Mouse (Mus musculus): ENCODE results near the gene Proca1. TPM values are rescaled to one million over a fixed set of nuclear protein-coding genes. Genes with fewer than 3 reads are reported as not detected.

Proca1 gene
- total RNA-seq, 2 experiments from 2014 or later: 0.10 TPM; not detected in 1

- peak; percentile 86 for ATAC-seq (replicated peaks; ENCODE audit: poor library complexity)
These were observed 20.1 kb downstream of the Proca1 start for GRCm38 (mm10) chr11:78213086-78213817.

GRCm38 (mm10) chr11:78215709-78216317, 22.6 kb downstream of the Proca1 start:
- no peak for ATAC-seq (replicated peaks; ENCODE audit: poor library complexity)

- ATAC-seq (replicated peaks; ENCODE audit: poor library complexity): no peak
These were observed 30.4 kb downstream of the Proca1 start for GRCm38 (mm10) chr11:78223586-78223985.

GRCm38 (mm10) chr11:78231518-78231917, 38.3 kb downstream of the Proca1 start:
- peak; percentile 61 for ATAC-seq (replicated peaks; ENCODE audit: poor library complexity)

GRCm38 (mm10) chr11:78240193-78240857, 47.1 kb downstream of the Proca1 start:
- ATAC-seq (replicated peaks; ENCODE audit: poor library complexity): no peak

- peak; percentile 12; the same call in 1 of the 2 replicates for ATAC-seq (replicated peaks; ENCODE audit: poor library complexity)
These were observed 52.1 kb downstream of the Proca1 start for GRCm38 (mm10) chr11:78245261-78245626.

GRCm38 (mm10) chr11:78245627-78246317, 52.6 kb downstream of the Proca1 start, which contains the start of the genes Sdf2 and Supt6:
Sdf2 (plus strand) TSS chr11:78245746.
Supt6 (minus strand) TSS chr11:78245987.
- ATAC-seq (replicated peaks; ENCODE audit: poor library complexity): peak; percentile 92

- no peak for ATAC-seq (replicated peaks; ENCODE audit: poor library complexity)
These were observed 53.3 kb downstream of the Proca1 start for GRCm38 (mm10) chr11:78246318-78247011.

GRCm38 (mm10) chr11:78247012-78247348, 53.8 kb downstream of the Proca1 start:
- no peak for ATAC-seq (replicated peaks; ENCODE audit: poor library complexity)

- ATAC-seq (replicated peaks; ENCODE audit: poor library complexity): peak; percentile 29
These were observed 54.5 kb downstream of the Proca1 start for GRCm38 (mm10) chr11:78247727-78248140.

Other genes with a start within 250 kb of the Proca1 start
- gene Phf12, start 210.6 kb upstream of the Proca1 start, total RNA-seq (2015): 61.8 and 64.3 TPM in 2 replicates
- 25.9 and 28.8 TPM in 2 replicates for gene Phf12, start 210.6 kb upstream of the Proca1 start, total RNA-seq (2017)
- gene Dhrs13, start 161.1 kb upstream of the Proca1 start, total RNA-seq (2015): 6.7 and 7.2 TPM in 2 replicates
- 5.6 and 9.7 TPM in 2 replicates for gene Dhrs13, start 161.1 kb upstream of the Proca1 start, total RNA-seq (2017)
- gene Flot2, start 155.5 kb upstream of the Proca1 start, total RNA-seq (2015): 48.8 and 50.2 TPM in 2 replicates
- gene Flot2, start 155.5 kb upstream of the Proca1 start, total RNA-seq (2017): 71.5 and 75.5 TPM in 2 replicates
- 22.3 and 23.8 TPM in 2 replicates for gene Eral1, start 113.0 kb upstream of the Proca1 start, total RNA-seq (2015)
- 25.0 and 26.2 TPM in 2 replicates for gene Eral1, start 113.0 kb upstream of the Proca1 start, total RNA-seq (2017)
- gene Fam222b, start 98.7 kb upstream of the Proca1 start, total RNA-seq (2015): 20.3 and 20.6 TPM in 2 replicates
- gene Fam222b, start 98.7 kb upstream of the Proca1 start, total RNA-seq (2017): 5.7 and 6.0 TPM in 2 replicates
- gene Traf4, start 27.8 kb upstream of the Proca1 start, total RNA-seq (2015): 4.7 TPM in 2 replicates
- gene Traf4, start 27.8 kb upstream of the Proca1 start, total RNA-seq (2017): 2.5 and 3.2 TPM in 2 replicates
- 4.4 and 7.8 TPM in 2 replicates for gene Nek8, start 16.7 kb upstream of the Proca1 start, total RNA-seq (2015)
- gene Nek8, start 16.7 kb upstream of the Proca1 start, total RNA-seq (2017): 3.4 and 6.0 TPM in 2 replicates
- 4.0 and 6.3 TPM in 2 replicates for gene Tlcd1, start 16.7 kb upstream of the Proca1 start, total RNA-seq (2015)
- 3.5 TPM in 2 replicates for gene Tlcd1, start 16.7 kb upstream of the Proca1 start, total RNA-seq (2017)
- 3,991 and 4,341 TPM in 2 replicates for gene Rpl23a, start 9.8 kb upstream of the Proca1 start, total RNA-seq (2015)
- 2,958 and 3,443 TPM in 2 replicates for gene Rpl23a, start 9.8 kb upstream of the Proca1 start, total RNA-seq (2017)
- 1.3 and 1.5 TPM in 2 replicates for gene Rab34, start 5.0 kb upstream of the Proca1 start, total RNA-seq (2015)
- gene Rab34, start 5.0 kb upstream of the Proca1 start, total RNA-seq (2017): 1.3 and 2.4 TPM in 2 replicates
- 71.8 and 79.5 TPM in 2 replicates for gene Sdf2, start 52.4 kb downstream of the Proca1 start, total RNA-seq (2015)
- gene Sdf2, start 52.4 kb downstream of the Proca1 start, total RNA-seq (2017): 36.0 and 38.3 TPM in 2 replicates
- gene Supt6, start 52.6 kb downstream of the Proca1 start, total RNA-seq (2015): 34.5 and 36.7 TPM in 2 replicates
- 35.9 and 39.9 TPM in 2 replicates for gene Supt6, start 52.6 kb downstream of the Proca1 start, total RNA-seq (2017)
- 49.4 and 56.6 TPM in 2 replicates for gene 2610507B11Rik, start 68.4 kb downstream of the Proca1 start, total RNA-seq (2015)
- 71.2 and 71.5 TPM in 2 replicates for gene 2610507B11Rik, start 68.4 kb downstream of the Proca1 start, total RNA-seq (2017)
- gene BC030499, start 97.4 kb downstream of the Proca1 start, total RNA-seq (2015): 0.22 and 0.30 TPM in 2 replicates
- gene BC030499, start 97.4 kb downstream of the Proca1 start, total RNA-seq (2017): 0.14 and 2.0 TPM in 2 replicates
- 27.0 and 30.0 TPM in 2 replicates for gene Spag5, start 108.1 kb downstream of the Proca1 start, total RNA-seq (2015)
- gene Spag5, start 108.1 kb downstream of the Proca1 start, total RNA-seq (2017): 52.6 and 54.0 TPM in 2 replicates
- gene Aldoc, start 129.6 kb downstream of the Proca1 start, total RNA-seq (2015): 0.15 and 1.0 TPM in 2 replicates
- gene Aldoc, start 129.6 kb downstream of the Proca1 start, total RNA-seq (2017): 0.17 and 0.54 TPM in 2 replicates
- gene Pigs, start 135.0 kb downstream of the Proca1 start, total RNA-seq (2015): 25.6 and 28.6 TPM in 2 replicates
- 13.3 and 15.6 TPM in 2 replicates for gene Pigs, start 135.0 kb downstream of the Proca1 start, total RNA-seq (2017)
- gene Unc119, start 150.1 kb downstream of the Proca1 start, total RNA-seq (2015): 27.2 and 34.4 TPM in 2 replicates
- gene Unc119, start 150.1 kb downstream of the Proca1 start, total RNA-seq (2017): 25.7 and 29.2 TPM in 2 replicates
- gene Foxn1, start 193.2 kb downstream of the Proca1 start, total RNA-seq (2015): not detected in 2 replicates
- gene Foxn1, start 193.2 kb downstream of the Proca1 start, total RNA-seq (2017): not detected in 2 replicates
- gene Slc13a2, start 228.8 kb downstream of the Proca1 start, total RNA-seq (2015): 0.10 and 1.0 TPM in 2 replicates
- gene Slc13a2, start 228.8 kb downstream of the Proca1 start, total RNA-seq (2017): 0.04 and 0.44 TPM in 2 replicates